Mouse (Mus musculus) inflammation-experienced regulatory T-cells, adult 6 months (primary cell): Measurements from ENCODE around the gene Jade1. TPM values are rescaled to one million over a fixed set of nuclear protein-coding genes. Genes with fewer than 3 reads are reported as not detected.

ENCODE experiments used
- ATAC-seq: one replicate; pipeline ENCODE4 v1.8.0; 2017
- polyA plus RNA-seq, 3 experiments: library from polyadenylated mRNA; unstranded; fragments of 100-300 nt; shearing (Covaris generic); gene quantifications; one replicate each; pipeline ENCODE4 v1.2.1; 2017

The Jade1 gene
- polyA plus RNA-seq, 3 experiments from 2014 or later = 5.1 to 10.7 (median 10.3) TPM

DNA sequence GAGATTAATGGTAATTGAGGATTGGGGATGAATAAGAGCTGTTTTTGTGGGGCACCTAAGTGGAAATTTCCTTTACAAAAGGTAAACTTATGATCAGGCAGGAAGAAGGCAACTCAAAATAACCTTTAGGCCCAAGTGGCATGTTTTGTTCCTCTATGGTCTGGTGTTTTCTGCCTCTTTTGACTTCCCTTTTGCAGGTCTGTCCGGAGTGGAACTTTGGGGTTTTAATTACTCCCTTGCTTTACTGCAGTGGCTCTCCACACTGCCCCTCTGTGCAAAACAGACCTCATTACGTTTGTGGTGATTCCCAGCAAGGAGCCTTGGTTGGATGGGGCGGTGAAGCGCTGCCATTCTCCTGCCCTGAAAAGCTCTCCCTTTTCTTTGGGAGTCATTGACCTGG, 24.3 kb downstream of the Jade1 start:
- ATAC-seq = no peak

DNA sequence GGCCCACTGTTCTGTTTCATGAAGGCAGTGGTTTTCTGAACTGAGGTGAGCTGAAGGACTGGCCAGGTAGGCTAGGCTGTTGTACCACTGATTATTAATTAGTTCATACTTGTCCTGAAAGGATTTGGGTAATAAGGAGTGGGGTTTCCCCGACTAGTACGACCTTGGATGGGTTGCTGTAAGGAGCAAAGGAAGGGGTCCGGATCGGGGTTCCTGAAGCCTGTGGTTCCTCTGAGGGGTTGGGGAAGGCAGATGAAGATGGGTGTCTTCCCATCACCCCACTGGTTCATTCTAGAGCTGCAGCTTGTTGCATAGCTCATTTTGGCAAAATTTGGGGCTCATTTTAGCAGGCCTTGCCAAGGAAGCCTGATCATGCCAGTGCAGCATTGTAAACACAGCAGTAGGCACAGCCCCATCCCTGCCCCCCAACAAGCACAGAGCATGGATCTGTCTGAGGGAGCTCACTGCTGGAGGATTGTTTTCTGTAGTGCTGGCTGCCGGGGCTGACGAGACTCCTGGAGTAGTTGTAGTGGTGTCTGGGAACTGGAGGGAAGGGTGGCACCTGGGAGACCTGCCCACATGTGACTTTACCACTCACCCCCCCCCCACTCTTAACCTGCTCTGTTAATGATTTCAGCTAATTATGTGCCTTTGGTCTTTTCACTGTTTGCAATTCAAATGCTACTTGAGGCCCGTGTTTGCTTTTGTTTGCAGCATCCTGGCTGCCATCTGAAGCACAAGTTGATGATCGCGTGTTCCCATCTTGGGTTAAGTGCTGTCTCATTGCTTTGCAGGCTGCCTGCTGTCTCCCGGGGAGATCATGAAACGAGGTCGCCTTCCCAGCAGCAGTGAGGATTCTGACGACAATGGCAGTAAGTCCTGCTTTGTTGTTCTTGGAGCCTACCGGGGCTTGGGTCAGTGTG, 25.1 kb downstream of the Jade1 start:
- no peak for ATAC-seq

DNA sequence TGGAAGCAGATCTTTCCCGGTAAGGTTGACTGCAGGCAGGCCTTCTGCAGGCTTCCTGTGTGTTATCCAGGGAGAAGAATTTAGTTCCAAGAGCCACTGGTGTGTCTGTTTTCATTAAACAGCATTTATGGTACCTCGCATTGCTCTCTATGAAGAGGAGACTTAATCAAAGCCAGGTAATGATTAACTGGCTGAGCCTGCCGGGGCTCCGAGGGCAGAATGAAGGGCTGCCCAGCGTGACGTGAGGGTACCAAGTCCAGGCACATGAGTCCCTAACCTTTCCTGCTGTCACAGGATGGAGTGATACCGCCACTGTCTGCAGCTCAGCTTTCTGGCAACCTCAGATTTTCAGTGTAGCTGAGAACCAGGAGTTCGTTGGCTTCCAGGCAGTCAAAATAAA, 25.9 kb downstream of the Jade1 start:
- ATAC-seq = no peak

DNA sequence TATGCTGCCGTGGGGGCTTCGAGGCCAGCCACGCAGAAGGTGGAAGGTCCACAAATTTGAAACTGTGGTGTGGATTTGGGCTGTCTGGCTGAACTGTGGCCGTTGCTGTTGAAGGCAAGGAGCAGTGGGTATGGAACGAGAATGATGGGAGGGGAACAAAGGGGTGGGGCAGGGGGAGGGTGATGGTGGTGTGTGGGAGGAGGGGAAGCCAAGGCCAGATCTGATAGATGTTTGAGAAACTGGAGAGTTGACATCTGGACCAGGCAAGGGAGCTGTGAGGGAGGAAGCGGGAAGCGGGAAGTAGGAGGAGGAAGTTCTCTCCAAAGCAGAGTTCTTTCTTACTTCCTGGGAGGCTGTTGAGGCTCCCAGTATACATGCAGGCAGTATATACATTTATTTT, 26.7 kb downstream of the Jade1 start:
- no peak for ATAC-seq

DNA sequence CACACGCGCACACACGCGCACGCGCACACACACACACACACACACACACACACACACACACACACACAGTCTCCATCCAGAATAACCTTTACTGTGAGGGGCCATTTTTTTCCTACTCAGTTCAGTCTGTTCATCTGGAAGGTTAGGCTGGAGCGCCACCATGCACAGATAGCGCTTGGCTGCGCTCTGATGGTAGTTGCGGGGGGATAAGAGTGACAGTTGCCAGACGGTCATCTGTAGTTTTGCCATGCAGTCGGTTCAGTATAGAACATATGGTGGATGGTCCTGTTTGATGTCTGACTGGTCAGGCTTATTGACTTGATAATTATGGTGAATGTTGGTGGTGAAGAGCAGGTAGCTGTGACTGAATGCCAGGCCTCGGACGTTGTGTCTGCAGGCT, 27.6 kb downstream of the Jade1 start:
- ATAC-seq = no peak

DNA sequence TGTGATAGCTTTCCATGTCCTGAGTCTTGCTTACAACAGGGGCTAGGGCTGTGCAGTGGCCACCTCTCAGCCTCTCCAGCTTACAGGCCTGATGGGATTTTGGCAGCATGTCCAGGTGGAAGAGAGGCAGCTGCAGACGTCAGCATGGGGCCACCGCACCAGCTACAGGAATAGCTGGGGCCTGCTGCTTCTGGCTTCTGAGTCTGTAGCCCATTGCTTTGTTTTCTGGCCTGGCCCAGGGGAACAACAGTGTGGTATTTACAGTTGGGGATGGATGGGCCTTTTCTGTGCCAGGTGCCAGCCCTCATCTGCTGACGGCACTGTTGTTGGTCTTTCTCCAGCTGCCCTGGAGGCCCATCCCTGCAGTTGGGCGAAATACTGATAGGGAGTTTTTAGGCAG, 28.1 kb downstream of the Jade1 start:
- ATAC-seq = no peak

DNA sequence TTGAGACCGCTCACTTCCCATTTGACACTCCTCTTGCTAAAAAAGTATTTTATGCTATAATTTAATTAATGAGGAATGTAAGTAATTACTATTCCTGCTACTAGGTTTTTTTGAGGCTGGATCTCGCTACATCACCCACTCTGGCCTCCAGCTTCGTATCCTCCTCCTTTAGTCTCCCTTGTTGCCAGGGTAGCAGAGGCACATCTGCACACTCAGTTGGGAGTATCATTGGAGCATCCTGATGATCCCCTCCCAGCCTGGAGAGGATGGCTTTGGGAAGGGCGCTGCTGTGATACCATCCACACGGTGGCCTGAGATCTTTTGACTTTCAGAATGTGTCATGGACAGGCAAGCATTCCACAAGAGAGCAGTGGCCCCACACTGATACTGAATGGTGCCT, 30.0 kb downstream of the Jade1 start:
- ATAC-seq = no peak

DNA sequence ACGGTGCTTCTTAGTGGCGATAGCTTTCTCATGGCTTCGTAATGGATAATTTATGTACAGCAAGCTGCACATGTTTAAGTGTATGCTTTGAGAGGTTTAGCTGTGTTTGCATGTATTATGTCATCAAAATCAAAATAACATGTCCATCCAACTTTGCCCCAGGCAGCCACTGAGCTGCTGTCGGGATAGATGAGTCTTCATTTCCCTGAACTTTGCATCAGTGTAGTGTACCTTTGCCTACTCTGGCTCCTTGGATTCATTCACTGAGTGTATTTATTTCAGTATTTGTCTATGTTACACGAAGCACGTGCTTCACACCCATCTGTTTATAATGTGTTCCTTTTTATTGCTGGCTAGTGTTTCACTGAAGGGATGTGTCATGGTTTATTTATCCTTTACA, 30.8 kb downstream of the Jade1 start:
- ATAC-seq = no peak

DNA sequence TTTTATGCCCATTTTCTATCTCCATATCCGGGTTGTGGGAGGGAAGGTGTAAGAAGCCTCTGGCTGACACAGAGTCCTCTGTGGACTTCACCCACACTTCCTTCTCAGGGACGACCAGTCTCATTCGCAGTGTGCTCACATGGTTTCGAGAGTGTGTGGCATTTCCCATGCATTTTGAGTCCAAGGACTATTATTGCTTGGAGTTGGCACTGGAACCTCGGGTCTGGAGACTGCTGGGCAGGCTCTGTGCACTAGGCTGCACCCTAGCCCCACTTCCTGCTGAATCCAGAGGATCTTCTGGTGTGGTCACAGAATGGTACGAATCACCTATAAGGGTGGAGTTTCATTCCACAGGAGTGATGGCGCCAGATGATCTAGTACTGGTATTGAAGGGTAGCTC, 31.4 kb downstream of the Jade1 start:
- ATAC-seq = peak; percentile 44

DNA sequence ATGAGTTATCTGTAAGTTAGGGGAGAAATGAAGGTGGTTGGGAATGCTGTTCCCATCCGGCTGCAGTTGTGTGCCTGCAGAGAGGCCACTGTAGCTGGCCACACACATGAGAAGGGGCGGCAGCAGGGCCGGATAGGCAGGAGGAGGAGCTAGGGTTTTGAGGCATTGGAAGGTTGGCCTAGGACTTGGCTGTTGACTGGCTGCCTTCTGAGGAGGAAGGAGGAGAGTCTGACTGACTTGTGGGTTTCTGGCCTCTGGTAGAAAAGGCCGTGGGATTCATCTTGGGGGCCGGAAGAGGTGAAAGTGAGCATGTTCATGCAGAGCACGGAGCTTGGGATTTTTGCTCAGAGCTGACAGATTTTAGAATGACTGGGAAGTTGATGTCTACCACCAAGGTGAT, 32.1 kb downstream of the Jade1 start:
- peak; percentile 67 for ATAC-seq

DNA sequence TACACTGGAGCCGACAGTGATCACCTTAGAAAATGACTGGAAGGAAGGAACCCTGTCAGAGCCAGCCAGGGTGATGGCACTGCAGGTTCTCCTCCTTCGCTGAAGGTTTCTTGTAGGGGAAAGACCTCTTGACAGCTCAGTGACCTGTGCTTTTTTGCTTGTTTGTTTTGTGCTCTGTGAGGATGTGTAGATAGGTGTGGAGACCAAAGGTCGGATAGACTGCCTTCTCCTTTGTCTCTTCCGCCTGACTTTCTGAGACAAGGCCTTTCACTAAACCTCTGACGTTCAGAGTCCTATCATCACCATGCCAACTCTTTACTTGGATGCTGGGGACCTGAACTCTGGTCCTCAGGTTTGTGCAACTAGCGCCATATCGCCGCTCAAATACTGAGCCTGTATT, 33.0 kb downstream of the Jade1 start:
- ATAC-seq = no peak

DNA sequence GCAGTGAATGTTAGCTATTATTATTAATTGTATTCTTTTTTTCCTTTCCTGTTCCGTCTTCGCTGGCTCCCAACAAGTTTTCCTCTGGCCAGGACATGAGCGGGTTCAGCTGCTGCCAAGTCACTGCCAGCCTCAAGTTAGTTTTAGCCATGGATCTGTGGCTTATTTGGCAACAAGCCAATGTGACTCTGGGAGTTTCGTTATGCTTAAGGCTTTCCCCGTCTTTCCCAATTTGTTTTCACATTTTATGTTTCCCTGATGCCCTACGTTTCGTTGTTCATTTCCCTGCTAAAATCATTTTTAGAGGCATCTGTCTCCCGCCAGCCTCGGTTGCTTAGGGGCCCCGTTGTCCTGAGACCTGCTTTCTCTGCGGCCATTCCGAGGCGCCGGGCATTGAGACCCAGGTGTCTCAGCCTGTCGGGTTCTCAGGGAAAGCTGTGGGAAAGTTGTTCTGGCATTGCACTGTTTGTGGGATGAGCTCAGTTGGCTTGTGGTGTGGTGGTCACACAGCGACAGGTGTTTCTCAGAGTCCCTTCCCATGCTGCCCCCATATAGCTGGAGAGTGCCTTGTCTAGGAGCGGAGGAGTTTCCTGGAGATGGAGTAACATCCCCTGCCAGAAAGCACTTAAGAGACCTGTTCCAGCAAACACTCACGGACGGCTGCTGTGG, 33.8 kb downstream of the Jade1 start:
- ATAC-seq = no peak

DNA sequence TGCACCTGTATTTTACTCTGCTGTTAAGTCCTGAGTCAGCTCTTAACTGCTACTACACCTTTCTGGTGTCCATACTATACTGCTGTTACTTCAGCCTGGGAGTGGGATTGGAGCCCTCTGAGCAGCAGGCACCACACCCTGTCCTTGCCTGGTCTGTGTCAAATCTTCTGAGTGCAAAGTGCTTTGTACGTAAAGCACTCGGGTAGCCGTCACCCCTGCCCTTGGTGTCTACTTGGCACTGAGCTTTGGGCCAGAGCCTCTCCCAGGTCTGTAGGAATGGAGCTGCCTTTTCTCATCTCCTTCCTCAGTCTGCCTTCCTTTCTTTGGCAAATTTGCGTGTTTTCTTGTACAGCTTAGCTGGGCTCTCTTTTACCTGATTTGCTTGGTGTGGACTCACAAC, 34.5 kb downstream of the Jade1 start:
- no peak for ATAC-seq

DNA sequence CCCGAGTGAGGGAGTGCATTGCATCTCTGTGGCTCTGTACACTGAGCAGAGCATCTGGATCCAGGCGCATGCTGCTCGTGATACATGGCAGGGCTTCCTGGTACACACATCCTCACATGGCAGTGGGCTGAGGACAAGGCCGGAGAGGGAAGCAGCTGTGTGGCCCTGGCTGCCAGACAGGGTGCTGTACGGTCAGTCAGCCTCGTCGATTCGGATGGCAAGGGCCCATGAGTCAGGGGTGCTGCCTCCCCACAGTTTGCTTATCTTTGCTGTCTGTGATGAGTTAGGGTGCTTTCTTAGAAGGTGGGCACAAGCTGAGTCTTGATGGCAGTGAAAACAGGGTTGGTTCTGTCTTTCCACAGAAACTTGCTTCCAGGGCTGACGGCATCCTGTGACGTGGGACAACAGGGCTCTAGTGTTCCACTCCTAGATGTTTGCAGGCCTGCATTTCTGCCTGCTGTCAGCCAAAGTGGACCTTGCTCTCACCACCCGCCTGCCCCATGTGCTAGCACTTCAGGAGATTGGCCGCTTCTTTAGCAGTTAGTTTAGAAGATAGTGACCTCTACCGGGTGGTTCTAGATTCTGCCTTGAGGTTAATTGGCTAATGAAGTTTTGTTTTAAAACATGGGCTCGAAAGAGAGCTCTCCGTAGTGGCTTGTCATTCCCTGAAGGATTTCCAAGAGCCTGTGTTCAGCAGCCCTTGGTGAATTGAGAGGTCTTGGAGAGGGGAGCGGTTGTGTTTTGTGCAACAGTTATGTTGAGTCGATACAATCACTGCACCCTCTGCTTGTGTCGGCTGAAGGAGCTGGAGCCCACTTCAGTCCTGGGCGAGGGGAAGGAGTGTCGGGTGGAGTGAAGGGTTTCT, 35.4 kb downstream of the Jade1 start:
- ATAC-seq = no peak

DNA sequence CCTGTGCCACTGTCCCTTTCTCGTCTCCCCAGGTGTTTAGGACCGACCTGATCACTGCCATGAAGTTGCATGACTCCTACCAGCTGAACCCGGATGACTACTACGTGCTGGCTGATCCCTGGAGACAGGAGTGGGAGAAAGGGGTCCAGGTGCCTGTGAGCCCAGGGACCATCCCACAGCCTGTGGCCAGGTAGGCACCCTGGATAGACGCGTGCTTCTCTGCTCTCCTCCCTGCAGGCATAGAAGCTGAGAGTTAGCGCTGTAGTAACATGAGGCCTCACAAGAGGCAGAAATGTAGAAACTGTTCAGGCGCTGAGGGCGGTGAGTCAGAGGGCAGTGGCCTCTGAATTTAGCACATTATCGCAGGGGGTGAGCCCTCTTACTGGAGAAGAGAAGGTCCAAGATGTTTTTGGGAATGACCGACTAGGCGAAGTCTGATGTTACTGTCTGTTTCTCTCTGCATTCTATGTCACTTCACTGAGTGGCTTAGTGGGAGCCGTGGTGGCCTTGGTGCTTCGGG, 36.2 kb downstream of the Jade1 start:
- ATAC-seq = no peak

DNA sequence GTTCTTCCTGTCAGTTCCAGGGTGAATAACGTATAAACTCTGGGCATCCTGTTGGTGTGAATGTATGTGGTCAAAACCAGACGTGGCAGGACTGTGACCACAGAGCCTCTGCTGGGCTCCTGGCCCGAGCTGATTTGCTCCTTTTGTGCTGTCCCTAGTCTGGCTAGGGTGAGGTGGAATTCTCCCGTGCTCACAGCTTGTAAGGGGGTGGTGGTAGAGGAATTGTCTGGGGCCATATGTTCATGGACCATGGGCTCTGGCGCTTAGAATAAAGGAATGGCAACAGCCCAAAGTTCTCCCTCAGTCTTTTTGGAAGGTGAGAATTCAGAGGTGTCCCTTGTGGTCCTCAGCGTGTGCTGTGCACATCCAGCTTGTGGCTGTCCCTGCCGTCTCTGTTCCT, 37.3 kb downstream of the Jade1 start:
- ATAC-seq = no peak

DNA sequence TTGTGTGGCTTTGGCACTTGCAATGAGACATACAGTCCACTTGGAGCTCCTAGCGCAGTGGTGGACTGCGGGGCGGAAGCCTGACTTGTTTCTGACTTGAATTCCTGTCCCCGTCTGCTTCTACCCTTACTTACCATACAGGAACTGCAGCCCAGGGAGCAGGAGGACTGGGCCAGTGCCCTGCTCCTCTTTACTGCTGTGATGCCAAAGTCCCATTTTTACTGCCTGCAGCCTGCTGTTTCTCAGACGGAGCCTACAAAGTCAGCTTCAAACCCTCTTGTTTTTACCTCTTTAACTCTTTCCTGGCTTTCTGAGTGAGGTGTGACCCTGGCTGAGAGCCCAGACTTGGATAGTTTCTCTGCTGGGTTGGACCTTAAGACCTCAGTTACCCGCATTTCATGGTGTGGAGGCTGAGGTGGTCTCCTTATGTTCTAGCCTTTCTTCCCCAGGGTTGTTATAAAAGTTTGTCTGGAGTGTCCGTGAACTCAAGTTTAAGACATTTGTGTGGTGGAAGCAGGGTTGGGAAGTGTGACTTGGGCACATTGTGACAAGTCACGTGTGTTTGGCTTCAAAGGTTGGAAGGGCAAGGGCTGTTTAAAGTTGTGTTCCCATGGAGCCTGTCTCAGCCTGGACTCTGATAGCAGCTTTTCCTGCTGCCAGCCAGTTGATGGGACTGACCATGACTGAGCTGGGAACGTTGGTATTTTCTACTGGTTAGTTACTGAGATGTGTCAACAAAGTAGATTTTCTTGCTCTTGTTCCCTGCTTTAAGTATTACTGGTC, 38.8 kb downstream of the Jade1 start:
- no peak for ATAC-seq

DNA sequence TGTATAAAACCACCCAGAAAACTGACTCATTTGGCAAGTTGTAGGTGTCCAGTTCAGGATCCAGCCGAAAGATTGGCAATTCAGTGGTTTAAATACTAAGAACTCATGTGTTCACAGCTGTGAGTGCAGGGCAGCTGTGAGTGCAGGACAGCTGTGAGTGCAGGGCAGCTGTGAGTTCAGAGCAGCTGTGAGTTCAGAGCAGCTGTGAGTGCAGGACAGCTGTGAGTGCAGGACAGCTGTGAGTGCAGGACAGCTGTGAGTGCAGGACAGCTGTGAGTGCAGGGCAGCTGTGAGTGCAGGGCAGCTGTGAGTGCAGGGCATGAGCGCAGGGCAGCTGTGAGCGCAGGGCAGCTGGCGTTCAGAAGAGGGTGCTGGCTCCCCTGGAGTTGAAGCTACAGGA, 39.5 kb downstream of the Jade1 start:
- ATAC-seq = no peak

DNA sequence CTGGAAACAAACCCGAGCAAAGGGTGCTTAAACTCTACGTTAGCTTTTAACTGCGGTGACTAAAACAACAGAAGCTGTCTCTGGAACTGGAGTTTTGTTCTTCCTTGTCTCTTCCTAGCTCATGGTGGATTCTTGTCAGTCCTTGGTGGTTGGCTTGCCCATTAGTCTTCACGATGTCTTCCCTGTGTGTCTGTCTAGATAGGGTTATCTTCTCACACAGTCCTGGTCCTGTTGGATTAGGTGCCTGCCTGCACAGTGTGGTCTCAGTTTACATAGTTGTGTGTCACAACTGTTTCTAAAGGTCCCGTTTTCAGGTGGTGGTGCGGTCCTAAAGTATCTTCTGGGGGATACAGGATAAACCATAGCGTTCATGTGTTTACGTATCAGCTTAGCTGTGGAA, 41.5 kb downstream of the Jade1 start:
- no peak for ATAC-seq

DNA sequence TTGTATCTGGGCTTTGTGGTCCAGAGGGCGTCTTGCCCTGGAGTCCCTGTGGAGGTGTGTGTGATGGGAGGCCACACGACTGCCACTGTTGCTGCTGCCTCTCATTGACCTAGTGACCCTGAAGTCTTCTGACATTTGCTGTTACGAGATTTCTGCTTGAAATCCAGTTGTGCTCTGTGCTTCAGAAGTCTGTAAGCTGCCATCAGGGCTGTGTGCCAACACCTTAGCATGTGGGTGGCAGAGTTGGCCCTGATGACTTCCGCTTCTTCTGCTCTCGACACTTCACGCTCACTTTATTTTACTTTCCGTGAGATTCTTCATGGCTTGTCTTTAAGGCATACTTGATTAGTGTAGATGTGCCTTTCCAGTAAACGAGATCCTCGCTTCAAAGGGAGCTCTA, 42.9 kb downstream of the Jade1 start:
- ATAC-seq = no peak

DNA sequence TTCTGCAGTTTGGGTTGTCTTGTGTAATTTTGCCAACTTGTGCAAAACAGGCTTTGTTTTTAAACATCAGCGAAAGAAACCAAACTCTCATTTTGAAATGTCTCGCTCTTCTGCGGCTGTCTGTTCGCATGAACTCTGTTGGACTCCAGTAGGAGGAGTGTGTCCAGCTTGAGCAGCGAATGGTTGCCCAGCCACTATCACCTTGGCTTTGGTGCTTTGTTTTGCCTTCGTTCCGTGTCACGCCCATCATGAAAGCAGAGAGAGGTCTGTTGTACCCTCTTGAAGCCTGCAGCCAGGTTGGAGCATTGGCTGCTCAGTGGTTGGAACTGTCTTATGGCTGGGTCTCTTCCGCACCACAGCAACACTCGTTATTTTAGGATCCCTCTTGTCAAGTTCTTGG, 43.7 kb downstream of the Jade1 start:
- no peak for ATAC-seq
